Mouse (Mus musculus) embryonic fibroblast, embryonic 13.5 days (primary cell): ENCODE results near the gene Ttc28. TPM values are rescaled to one million over a fixed set of nuclear protein-coding genes. Genes with fewer than 3 reads are reported as not detected.

Experiments used
- H3K27ac ChIP-seq: 2 replicates; pipeline ENCODE4 v1.5.1; 2012; ENCODE audit warnings: low read length, control low read depth, inconsistent platforms; ENCODE audit not compliant: insufficient read depth
- H3K4me1 ChIP-seq: 2 replicates; pipeline ENCODE4 v1.6.1; 2011; ENCODE audit warnings: low read length; ENCODE audit not compliant: control insufficient read depth, insufficient read depth
- H3K4me3 ChIP-seq: 2 replicates; pipeline ENCODE4 v1.5.1; 2011; ENCODE audit warnings: mild to moderate bottlenecking, control low read depth, low read length; ENCODE audit not compliant: insufficient read depth
- CTCF ChIP-seq: IDR thresholded peaks from 2 replicates; pipeline ENCODE4 v1.5.1; 2011; ENCODE audit warnings: mild to moderate bottlenecking, control low read depth, low read length, moderate library complexity, borderline replicate concordance; ENCODE audit not compliant: insufficient read depth
- POLR2A ChIP-seq: IDR thresholded peaks from 2 replicates; pipeline ENCODE4 v1.6.1; 2011; ENCODE audit warnings: low read depth, mild to moderate bottlenecking, control low read depth, low read length, moderate library complexity
- polyA plus RNA-seq: library from polyadenylated mRNA; stranded (reverse); fragments of >200 nt; gene quantifications from 2 replicates; pipeline ENCODE4 v1.2.4, GENCODE M21; 2011; ENCODE audit warnings: low read depth; ENCODE audit not compliant: missing spikeins, insufficient read length

Gene Ttc28
- polyA plus RNA-seq, 1 experiment, result 34.4 TPM

DNA sequence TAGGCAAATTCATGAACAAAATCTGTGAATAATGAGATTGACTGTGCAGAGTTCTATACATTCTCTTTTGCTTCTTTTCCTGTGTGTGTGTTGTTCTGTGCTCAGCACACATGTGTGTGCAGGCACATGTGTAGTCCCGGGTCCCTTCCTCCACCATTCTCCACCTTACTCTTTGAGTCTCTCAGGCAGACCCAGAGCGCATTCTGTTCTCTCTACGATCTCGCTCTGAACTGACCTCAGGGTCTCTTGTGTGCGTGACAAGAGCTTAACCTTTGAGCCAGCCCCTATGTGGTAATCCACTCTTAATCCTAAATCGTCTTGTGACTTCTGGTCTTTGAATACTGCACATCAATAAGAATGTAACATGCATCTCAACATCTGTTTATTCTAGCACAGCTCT lies 190.8 kb downstream of the Ttc28 start:
- TF ChIP-seq POLR2A, result no peak
- no peak for TF ChIP-seq CTCF
- Histone ChIP-seq H3K27ac (no peak overlapping the region), H3K4me1 (peaks cover 2% of the 10 kb centered on the region), H3K4me3 (no peak overlapping the region)

DNA sequence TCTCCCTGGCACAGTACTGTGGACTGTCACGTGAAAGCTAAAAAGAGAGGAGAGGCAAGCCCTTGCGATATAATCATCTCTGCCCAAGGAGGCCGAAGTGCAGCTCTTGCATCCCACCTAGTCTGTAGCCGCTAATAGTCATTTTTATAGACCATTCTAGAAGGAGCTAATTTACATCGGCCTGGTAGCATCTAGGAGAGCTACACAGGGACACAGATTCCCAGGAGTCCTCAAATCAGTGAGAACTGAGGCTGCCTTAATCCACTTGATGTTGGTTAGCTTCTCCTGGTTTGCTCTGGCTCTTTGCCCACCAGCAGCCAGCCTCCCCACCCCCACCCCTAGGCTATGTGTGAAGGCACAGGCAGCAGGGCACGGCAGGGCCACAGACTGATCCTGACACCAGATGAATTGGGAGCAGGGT lies 193.7 kb downstream of the Ttc28 start:
- Histone ChIP-seq H3K4me3 (no peak overlapping the region), H3K4me1 (peaks cover 2% of the 10 kb centered on the region), H3K27ac (no peak overlapping the region)
- TF ChIP-seq POLR2A, result no peak
- TF ChIP-seq CTCF, result no peak

DNA sequence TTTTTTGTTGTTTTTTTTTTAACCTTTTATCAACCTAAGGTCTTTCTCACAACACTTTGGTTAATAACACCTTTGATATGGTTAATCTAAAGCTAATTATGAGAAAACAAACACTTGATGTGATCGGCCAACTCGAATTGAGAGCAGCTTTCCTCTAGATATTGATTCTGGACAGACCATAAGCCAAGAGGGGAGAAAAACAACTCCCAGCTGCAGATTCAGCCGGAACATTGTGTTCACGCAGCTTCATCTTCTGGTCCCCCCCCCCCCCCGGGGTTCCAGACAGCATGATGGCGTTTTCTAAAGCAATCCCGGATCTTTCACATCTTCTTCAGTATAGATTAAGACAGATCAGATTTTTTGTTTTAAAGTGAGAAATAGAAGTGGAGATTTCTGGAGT lies 194.4 kb downstream of the Ttc28 start:
- Histone ChIP-seq H3K27ac (no peak overlapping the region), H3K4me1 (peaks cover 2% of the 10 kb centered on the region), H3K4me3 (no peak overlapping the region)
- no peak for TF ChIP-seq CTCF
- TF ChIP-seq POLR2A, result no peak

DNA sequence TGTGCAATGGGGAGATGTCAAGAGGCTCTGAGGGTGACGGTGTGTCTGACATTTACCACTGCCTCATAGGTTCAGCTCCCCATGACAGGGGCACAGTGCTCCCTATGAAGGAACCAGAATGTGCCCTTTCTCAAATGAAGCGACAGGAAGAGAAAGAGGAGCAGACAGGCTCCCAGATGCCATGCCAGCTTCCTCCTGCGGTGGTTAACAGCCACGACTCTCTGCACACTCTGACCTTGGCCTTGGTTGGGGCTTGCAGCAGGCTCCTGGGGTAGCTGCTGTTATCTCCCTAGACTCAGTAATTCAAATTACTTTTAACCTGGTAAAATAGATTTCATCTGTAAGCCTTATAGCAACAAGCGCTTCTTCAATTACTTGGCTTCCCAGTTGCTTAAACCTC lies 196.2 kb downstream of the Ttc28 start:
- Histone ChIP-seq H3K27ac (no peak overlapping the region), H3K4me1 (no peaks in the 10 kb centered on the region), H3K4me3 (no peak overlapping the region)
- TF ChIP-seq CTCF (no peak), POLR2A (no peak)

DNA sequence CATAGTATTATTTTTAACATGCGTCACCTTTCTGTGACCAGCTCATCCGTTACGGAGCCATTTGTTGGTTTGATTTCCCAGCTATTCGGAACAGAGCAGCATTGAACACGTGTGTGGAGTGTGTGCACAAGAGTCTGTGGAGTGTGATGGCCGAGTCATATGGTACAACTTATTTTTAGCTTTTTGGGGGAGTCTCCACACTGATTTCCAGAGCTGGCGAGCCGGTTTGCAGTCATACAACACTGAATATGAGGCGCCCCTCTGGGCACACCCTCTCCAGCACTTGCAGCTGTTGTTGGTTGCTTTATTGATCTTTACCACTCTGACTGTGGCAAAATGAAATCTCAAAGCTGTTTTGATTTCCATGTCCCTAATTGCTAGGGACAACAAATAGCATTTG lies 197.7 kb downstream of the Ttc28 start:
- H3K27ac ChIP-seq, result no peak overlapping the region
- H3K4me1 ChIP-seq, result no peaks in the 10 kb centered on the region
- TF ChIP-seq CTCF, result no peak
- no peak overlapping the region for H3K4me3 ChIP-seq

DNA sequence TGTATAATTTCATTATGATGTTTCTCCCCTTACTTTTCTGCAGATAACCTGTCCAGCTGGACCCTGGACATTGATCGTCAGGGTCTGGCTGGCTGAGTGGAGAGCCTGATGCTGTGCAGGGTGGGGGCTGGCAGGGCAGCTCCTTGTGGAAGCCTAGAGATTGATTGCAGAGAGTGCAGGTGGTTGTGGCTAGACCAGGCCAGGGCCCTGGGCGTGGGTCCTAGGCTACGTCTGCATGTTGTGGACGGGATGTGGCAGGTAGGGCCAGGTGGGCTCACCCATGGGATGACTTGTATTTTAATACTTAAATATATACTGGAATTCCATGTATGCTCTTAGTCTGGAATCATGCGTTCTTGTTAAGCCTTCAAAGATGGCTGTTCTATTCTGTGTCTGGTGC lies 201.0 kb downstream of the Ttc28 start:
- Histone ChIP-seq H3K4me3 (no peak overlapping the region), H3K27ac (no peak overlapping the region), H3K4me1 (no peaks in the 10 kb centered on the region)
- TF ChIP-seq POLR2A, result no peak
- TF ChIP-seq CTCF, result no peak

DNA sequence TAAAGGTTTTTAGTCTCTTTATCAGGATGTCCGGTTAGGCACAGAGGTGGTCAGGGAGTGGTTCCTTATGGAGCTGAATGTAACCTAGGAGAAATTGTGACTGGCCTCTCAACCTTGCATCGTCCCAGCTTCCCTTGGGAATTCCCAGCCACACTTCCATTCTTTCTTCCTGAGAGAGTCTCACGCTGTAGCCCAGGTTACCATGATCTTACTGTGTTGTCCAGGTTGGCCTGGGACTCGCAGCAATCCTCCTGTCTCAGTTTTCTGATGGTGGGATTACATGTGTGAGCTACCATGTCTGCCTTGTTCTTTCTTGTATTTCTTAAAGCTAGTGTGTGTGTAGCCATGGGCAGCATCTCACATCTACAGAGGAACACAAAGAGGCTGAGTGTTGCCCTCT lies 206.2 kb downstream of the Ttc28 start:
- no peak for TF ChIP-seq CTCF
- no peak overlapping the region for H3K4me3 ChIP-seq
- no peak overlapping the region for H3K27ac ChIP-seq
- H3K4me1 ChIP-seq, result no peaks in the 10 kb centered on the region

DNA sequence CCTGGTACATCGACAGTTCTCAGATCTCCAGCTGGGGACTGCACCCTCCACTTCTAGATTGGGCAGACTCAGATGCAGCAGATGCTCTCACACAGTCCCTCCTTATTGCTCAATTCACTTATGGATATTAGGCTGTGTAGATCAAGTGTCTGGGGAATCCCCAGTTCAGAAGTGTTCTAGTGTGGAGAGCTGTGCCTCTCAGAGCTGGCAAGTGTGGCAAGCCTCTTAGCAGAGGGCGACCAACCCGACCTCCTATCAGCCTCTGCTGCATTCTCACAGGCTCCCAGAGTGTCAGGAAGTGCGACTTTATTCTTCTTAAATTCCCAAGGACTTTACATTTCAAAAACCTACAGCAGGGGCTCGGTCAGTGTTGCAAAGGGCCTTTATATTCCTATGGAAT lies 217.1 kb downstream of the Ttc28 start:
- H3K27ac ChIP-seq, result no peak overlapping the region

DNA sequence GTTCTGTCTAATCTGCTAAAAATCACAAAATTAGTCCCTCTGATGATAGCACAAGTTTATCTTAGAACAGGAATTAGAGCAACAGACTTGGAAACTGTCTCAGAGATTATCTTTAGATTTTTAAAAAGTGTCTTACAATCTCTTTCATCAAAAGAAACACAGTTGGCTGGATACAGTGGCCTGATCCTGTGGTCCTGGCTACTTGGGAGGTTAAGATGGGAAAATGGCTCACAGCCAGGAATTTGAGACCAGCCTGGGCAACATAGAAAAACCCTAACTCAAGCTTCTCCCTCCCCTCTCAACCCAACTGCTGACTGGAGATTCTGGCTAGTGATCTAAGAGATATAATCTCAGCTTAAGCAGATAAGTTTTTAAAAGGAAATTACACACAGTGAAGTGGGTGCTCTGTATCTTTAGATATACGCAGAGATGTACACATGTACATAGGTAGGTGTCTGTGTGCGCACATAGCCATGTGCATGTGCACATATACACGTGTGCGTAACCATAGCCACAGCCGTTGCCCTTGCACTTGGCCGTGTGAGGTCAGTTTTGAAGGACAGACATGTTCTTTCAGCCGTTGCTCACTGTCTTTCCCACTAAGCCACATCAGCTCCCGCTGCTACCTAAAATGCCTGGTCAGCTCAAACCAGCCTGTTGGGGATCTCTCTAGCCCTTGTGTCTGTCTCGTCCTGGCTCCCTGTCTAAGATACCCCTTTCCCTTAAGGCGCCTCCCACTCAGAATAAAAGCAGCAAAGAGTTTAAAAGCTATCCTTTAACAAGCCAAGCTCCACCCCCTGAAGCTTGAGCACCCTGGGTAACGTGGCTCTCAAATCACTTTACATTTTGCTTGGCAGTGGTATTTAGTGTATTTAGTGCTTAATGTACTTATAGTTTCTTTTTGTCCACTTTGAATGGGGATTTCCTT lies 217.9 kb downstream of the Ttc28 start:
- no peak overlapping the region for H3K4me3 ChIP-seq
- H3K4me1 ChIP-seq, result 0 out of 2 replicates have a peak, but pooled peaks cover 2% of the 10 kb centered on the region
- no peak for TF ChIP-seq CTCF
- TF ChIP-seq POLR2A, result no peak
- no peak overlapping the region for H3K27ac ChIP-seq

More for the DNA sequence above, 217.1 kb downstream of the Ttc28 start:
- Histone ChIP-seq H3K4me1 (0 out of 2 replicates have a peak, but pooled peaks cover 2% of the 10 kb centered on the region), H3K4me3 (no peak overlapping the region)
- TF ChIP-seq CTCF (no peak), POLR2A (no peak)

DNA sequence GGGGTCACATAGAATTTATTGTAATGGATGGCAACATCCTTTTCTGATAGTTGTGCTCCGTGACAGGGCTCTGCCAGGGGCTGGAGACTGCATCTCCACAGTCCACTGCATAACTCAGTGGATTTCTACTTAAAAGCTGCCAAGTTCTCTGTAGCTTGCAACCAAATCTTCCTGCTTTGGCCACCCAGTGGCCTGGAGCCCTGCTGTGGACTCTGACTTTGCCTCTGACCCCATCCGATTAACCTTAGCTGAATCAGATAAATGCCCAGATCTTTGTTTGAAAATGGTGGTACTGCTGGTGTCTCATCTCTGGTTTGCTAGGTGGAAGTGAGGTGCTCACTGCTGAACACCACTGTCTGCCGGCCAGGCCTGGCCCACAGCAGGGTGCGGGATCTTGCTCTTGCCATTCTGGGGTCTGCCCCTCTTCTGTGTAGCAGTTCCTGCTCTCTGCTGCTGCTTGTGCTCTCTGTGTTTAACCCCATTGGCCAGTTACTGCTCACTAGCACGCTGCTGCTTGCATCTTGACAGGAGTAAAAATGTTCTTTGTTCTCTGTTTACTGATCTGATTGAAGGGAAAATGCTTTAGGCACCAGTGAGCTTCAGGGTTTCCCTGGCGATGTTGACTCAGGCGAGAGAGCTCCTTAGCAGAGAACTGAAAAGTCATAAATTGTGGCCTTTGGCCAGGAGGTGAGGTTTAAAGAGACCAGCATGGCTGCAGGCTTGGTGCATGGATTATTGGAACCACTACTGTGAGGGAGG lies 219.1 kb downstream of the Ttc28 start:
- no peak for TF ChIP-seq POLR2A
- TF ChIP-seq CTCF, result no peak
- Histone ChIP-seq H3K4me3 (no peak overlapping the region), H3K4me1 (0 out of 2 replicates have a peak, but pooled peaks cover 2% of the 10 kb centered on the region), H3K27ac (no peak overlapping the region)
